In genomic region chr19:8897865-8898495, GRCm38 (mm10) we compare ENCODE assay signal across 8 mouse cellular contexts. TPM values are rescaled to one million over a fixed set of nuclear protein-coding genes. Genes with fewer than 3 reads are reported as not detected.
DNase-seq lines count a peak whose midpoint lies in the region; ATAC-seq and TF ChIP-seq lines count a peak whose summit lies in the region.

Gene Ganab (plus strand): TSS chr19:8898071.

- H3K4me2 ChIP-seq in forebrain, postnatal 0 days (ENCODE audit: low read depth) = peak within 1 kb of the TSS; percentile 75
- H3K4me2 ChIP-seq in lung, embryonic 15.5 days = peak within 1 kb of the TSS; percentile 64

- WGBS in forebrain, postnatal 0 days = under 1% methylated on average over 53 of the region's 53 CpGs
- WGBS in lung, embryonic 15.5 days = under 1% methylated on average over 43 of the region's 53 CpGs

- peak; percentile 94 for ATAC-seq in G1E (ENCODE audit: extremely low read depth, insufficient number of reproducible peaks, low FRiP score, poor library complexity, severe bottlenecking)
- ATAC-seq in forebrain, postnatal 0 days = peak; percentile 99
- peak; percentile 98 for ATAC-seq in lung, embryonic 15.5 days (ENCODE audit: borderline replicate concordance, extremely low read depth, low FRiP score, low TSS enrichment)

- DNase-seq in G1E (ENCODE audit: low spot score) = peak; percentile 98
- peak; percentile 95 to 98 for DNase-seq in cerebellum, adult 18-20 months
- DNase-seq in forebrain, postnatal 0 days = peak; percentile 97
- peak; percentile 96 for DNase-seq in heart, postnatal 4 days
- DNase-seq in layer of hippocampus, adult 8-10 months (ENCODE audit: low spot score in 2 of 2) = peak; percentile 95
- DNase-seq in ovary, adult 18-20 months (ENCODE audit: low spot score) = peak; percentile 94
- DNase-seq in thymus, postnatal 0 days (ENCODE audit: low spot score) = peak; percentile 96

- no peaks in the 10 kb centered on the region for H3K27me3 ChIP-seq in G1E (ENCODE audit: insufficient read depth, low read length)
- H3K27me3 ChIP-seq in forebrain, postnatal 0 days (ENCODE audit: insufficient read depth, low read length) = no peaks in the 10 kb centered on the region
- H3K27me3 ChIP-seq in lung, embryonic 15.5 days = no peaks in the 10 kb centered on the region

- TF ChIP-seq CTCF in G1E (IDR thresholded peaks at IDR 0.05; ENCODE audit: low read depth, low read length) = no peak
- peak; percentile 45 for TF ChIP-seq CTCF in forebrain, postnatal 0 days (IDR thresholded peaks at IDR 0.05; ENCODE audit: low read depth)

- H3K9ac ChIP-seq in forebrain, postnatal 0 days = peak within 1 kb of the TSS; percentile 82
- peak within 1 kb of the TSS; percentile 97 for H3K9ac ChIP-seq in lung, embryonic 15.5 days

- H3K4me1 ChIP-seq in G1E (ENCODE audit: insufficient read depth, low read depth, low read length) = peaks cover 71% of the 10 kb centered on the region
- H3K4me1 ChIP-seq in forebrain, postnatal 0 days (ENCODE audit: insufficient read depth) = peaks cover 11% of the 10 kb centered on the region
- H3K4me1 ChIP-seq in lung, embryonic 15.5 days = peaks cover 39% of the 10 kb centered on the region

- H3K4me3 ChIP-seq in G1E (ENCODE audit: low read depth, low read length) = peak within 1 kb of the TSS; percentile 95
- peak within 1 kb of the TSS; percentile 78 for H3K4me3 ChIP-seq in forebrain, postnatal 0 days (ENCODE audit: low read depth, low read length)
- peak within 1 kb of the TSS; percentile 88 for H3K4me3 ChIP-seq in lung, embryonic 15.5 days

- H3K36me3 ChIP-seq in G1E (replicated peaks) = peaks cover 67% of the 10 kb centered on the region
- H3K36me3 ChIP-seq in forebrain, postnatal 0 days (ENCODE audit: insufficient read depth) = peaks cover 20% of the 10 kb centered on the region
- H3K36me3 ChIP-seq in lung, embryonic 15.5 days = peaks cover 27% of the 10 kb centered on the region

- H3K27ac ChIP-seq in forebrain, postnatal 0 days (ENCODE audit: low read depth, low read length) = peak within 1 kb of the TSS; percentile 86
- peak within 1 kb of the TSS; percentile 90 for H3K27ac ChIP-seq in lung, embryonic 15.5 days

- peaks cover 5% of the 10 kb centered on the region for H3K9me3 ChIP-seq in G1E (replicated peaks)
- H3K9me3 ChIP-seq in forebrain, postnatal 0 days (ENCODE audit: low read length) = no peaks in the 10 kb centered on the region
- no peaks in the 10 kb centered on the region for H3K9me3 ChIP-seq in lung, embryonic 15.5 days

RNA-seq across cellular contexts. Expression of gene Ganab, which starts in this region (rescaled TPM):
- 197 and 214 TPM in 2 replicates for total RNA-seq in G1E (2014; fragmentation: Nextera tagmentation)
- 75.0 and 75.6 TPM in 2 replicates for total RNA-seq in G1E (2017)
- 50.7 and 56.2 TPM in 2 replicates for polyA plus RNA-seq in G1E (2012)
- 67.7 and 96.7 TPM in 2 replicates for total RNA-seq in forebrain, postnatal 0 days (2014; rRNA removed)
- 47.0 and 54.0 TPM in 2 replicates for polyA plus RNA-seq in forebrain, postnatal 0 days (2015; fragmentation: Nextera tagmentation; extraction: Ambion mirVana)
- total RNA-seq in heart, postnatal 4 days (2021) = 10 to 100 TPM; 80.9 to 83.7 TPM
- 100 to 1,000 TPM; 109 to 125 (median 119) TPM for total RNA-seq in layer of hippocampus, adult 8-10 months (2022)
- 122 and 123 TPM in 2 replicates for polyA plus RNA-seq in lung, embryonic 15.5 days (2015; fragmentation: Nextera tagmentation; extraction: Ambion mirVana)
- 51.9 and 55.5 TPM in 2 replicates for polyA plus RNA-seq in thymus, postnatal 0 days (2015; fragmentation: Nextera tagmentation; extraction: Ambion mirVana)

Comparison
In these comparisons a context has a peak if more than half of its experiments do, and no peak if none do; other contexts are left out.
1. Peak in every context shown above with its lines: DNase-seq, ATAC-seq, H3K4me3 ChIP-seq and H3K27ac ChIP-seq.